Mouse (Mus musculus) brain, adult 10 weeks (tissue): Measurements from ENCODE around the gene Vmn1r226. TPM values are rescaled to one million over a fixed set of nuclear protein-coding genes. Genes with fewer than 3 reads are reported as not detected.

Experiments used
- polyA plus RNA-seq: library from polyadenylated mRNA; stranded (reverse); fragments of 350-450 nt; fragmentation: Illumina TruSeq; extraction: RNeasy Lipid Tissue Mini Kit (QIAGEN cat#74804); gene quantifications from one replicate; pipeline ENCODE4 v1.2.3, GENCODE M21; 2015; ENCODE audit warnings: low read depth, low replicate concordance

Gene Vmn1r226
- not detected for polyA plus RNA-seq

DNA sequence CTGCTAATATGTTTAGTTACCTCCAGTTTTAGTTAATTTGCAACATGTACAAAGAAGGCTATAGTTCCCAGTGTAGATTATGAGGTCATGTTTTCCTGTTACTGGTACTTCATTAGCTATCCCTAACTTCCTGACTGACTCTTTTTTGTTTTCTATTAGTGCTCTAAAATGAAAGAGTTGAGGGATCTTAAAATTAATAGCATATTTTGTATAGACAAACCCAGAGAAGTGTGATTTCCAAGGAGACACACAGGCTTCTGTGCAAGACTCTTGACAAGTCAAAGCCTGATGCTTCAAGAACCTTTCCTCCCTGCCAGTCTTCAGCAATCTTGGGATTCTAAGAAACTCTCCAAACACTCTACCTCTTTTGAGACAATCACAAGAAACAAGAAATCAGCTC, at the start of gene Vmn1r226:
Gene Vmn1r226 (plus strand): TSS at position 301 of the 400 bp plus-strand sequence.

DNA sequence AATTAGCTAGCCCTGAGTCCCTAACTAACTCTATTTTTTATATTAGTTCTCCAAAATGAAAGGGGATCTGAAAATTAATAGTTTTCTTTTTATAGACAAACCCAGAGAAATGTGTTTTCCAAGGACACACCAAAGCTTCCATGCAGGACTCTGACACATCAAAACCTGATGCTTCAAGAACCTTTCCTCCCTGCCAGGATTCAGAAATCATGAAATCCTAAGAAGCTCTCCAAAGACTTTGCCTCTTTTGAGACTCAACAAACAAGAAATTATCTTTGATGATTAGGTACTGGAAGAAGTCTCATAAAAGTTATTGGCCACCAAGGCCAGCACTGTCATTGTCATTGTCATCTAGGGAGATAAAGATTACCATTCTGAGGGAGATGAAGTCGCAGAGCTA, 46.9 kb downstream of the Vmn1r226 start, which contains the start of gene Vmn1r227:
Gene Vmn1r227 (plus strand): TSS at position 301 of the 400 bp plus-strand sequence.

Other genes with a start within 250 kb of the Vmn1r226 start
- not detected for gene Vmn2r108, start 201.5 kb upstream of the Vmn1r226 start, polyA plus RNA-seq
- not detected for gene Vmn1r225, start 184.7 kb upstream of the Vmn1r226 start, polyA plus RNA-seq
- not detected for gene Vmn2r109, start 118.1 kb upstream of the Vmn1r226 start, polyA plus RNA-seq
- not detected for gene Vmn2r110, start 86.4 kb upstream of the Vmn1r226 start, polyA plus RNA-seq
- not detected for gene Fpr-rs3, start 58.0 kb upstream of the Vmn1r226 start, polyA plus RNA-seq
- not detected for gene Vmn1r227, start 47.0 kb downstream of the Vmn1r226 start, polyA plus RNA-seq
- gene Vmn1r228, start 103.3 kb downstream of the Vmn1r226 start, polyA plus RNA-seq: not detected
- gene Vmn1r229, start 128.7 kb downstream of the Vmn1r226 start, polyA plus RNA-seq: not detected
- not detected for gene Vmn1r230, start 157.6 kb downstream of the Vmn1r226 start, polyA plus RNA-seq
- gene Vmn1r231, start 222.2 kb downstream of the Vmn1r226 start, polyA plus RNA-seq: not detected
- not detected for gene Vmn1r232, start 236.9 kb downstream of the Vmn1r226 start, polyA plus RNA-seq